Mouse (Mus musculus) CH12.LX (cell line): Measurements from ENCODE around the gene Sorcs3. TPM values are rescaled to one million over a fixed set of nuclear protein-coding genes. Genes with fewer than 3 reads are reported as not detected.

Experiments
- DNase-seq: peaks from one replicate; pipeline ENCODE4 v3.0.0-alpha.2; 2013; ENCODE audit errors: extremely low read depth
- H3K27ac ChIP-seq: 2 replicates; pipeline ENCODE4 v1.5.1; 2012; ENCODE audit warnings: low read depth, mild to moderate bottlenecking, control low read depth, moderate library complexity; ENCODE audit not compliant: insufficient read depth
- H3K27me3 ChIP-seq: replicated peaks from 2 replicates; pipeline ENCODE3; 2012; ENCODE audit warnings: inconsistent platforms
- H3K36me3 ChIP-seq, 2 experiments: replicated peaks in 1 of 2; 2 replicates each; pipeline versions ENCODE3 to v1.6.1; 2012; ENCODE audit warnings: inconsistent platforms in 1 of 2, low read length in 1 of 2, mild to moderate bottlenecking in 1 of 2, mixed read lengths in 1 of 2, moderate library complexity in 1 of 2; ENCODE audit not compliant: control insufficient read depth in 1 of 2, insufficient read depth in 1 of 2
- H3K4me1 ChIP-seq, 2 experiments: 2 replicates each; pipeline ENCODE4 v1.6.1; 2012; ENCODE audit warnings: inconsistent platforms in 1 of 2, moderate library complexity in 1 of 2; ENCODE audit not compliant: insufficient read depth in 2 of 2, control insufficient read depth in 1 of 2
- H3K4me2 ChIP-seq: 2 replicates; pipeline ENCODE4 v1.6.1; 2012; ENCODE audit warnings: low read depth, mild to moderate bottlenecking, control low read depth; ENCODE audit not compliant: poor library complexity, insufficient read depth, severe bottlenecking
- H3K4me3 ChIP-seq, 3 experiments: fragments of 150-350 bp in 1 of 3; sonication (generic) in 1 of 3; replicated peaks in 1 of 3; 2 replicates each; pipeline versions ENCODE3 to v1.5.1; 2011 to 2012; ENCODE audit warnings: low read depth in 2 of 3, low read length in 2 of 3, mild to moderate bottlenecking in 2 of 3, moderate library complexity in 2 of 3, control low read depth in 1 of 3, improper control_type of control experiment in 1 of 3, inconsistent platforms in 1 of 3, mixed read lengths in 1 of 3; ENCODE audit not compliant: poor library complexity in 1 of 3
- H3K79me2 ChIP-seq: replicated peaks from 2 replicates; pipeline ENCODE4 v1.6.1; 2012; ENCODE audit warnings: mild to moderate bottlenecking, moderate library complexity; ENCODE audit not compliant: control insufficient read depth, poor library complexity, insufficient read depth, severe bottlenecking; ENCODE audit errors: extremely low read depth
- H3K9ac ChIP-seq: 2 replicates; pipeline ENCODE4 v1.6.1; 2012; ENCODE audit warnings: low read depth, mild to moderate bottlenecking, control low read depth, moderate library complexity; ENCODE audit not compliant: insufficient read depth
- H3K9me3 ChIP-seq: replicated peaks from 2 replicates; pipeline ENCODE3; 2012; ENCODE audit warnings: low read length, inconsistent platforms, mixed read lengths
- CHD1 ChIP-seq: IDR thresholded peaks from 2 replicates; pipeline ENCODE4 v1.6.1; 2012; ENCODE audit warnings: low read depth, low read length, improper control_type of control experiment, inconsistent platforms
- CTCF ChIP-seq, 2 experiments: IDR thresholded peaks in 1 of 2; conservative IDR thresholded peaks in 1 of 2; 2 replicates each; pipeline ENCODE4 v1.5.1; 2011 to 2012; ENCODE audit warnings: low read depth in 2 of 2, low read length in 2 of 2, improper control_type of control experiment in 1 of 2, inconsistent platforms in 1 of 2, mild to moderate bottlenecking in 1 of 2, moderate library complexity in 1 of 2
- E2F4 ChIP-seq: IDR thresholded peaks from 2 replicates; pipeline ENCODE4 v1.6.1; 2011; ENCODE audit warnings: low read depth, low read length, improper control_type of control experiment; ENCODE audit not compliant: insufficient replicate concordance
- ELF1 ChIP-seq: IDR thresholded peaks from 2 replicates; pipeline ENCODE4 v1.6.1; 2014; ENCODE audit warnings: low read depth, mild to moderate bottlenecking, inconsistent platforms, low read length, improper control_type of control experiment
- ETS1 ChIP-seq: conservative IDR thresholded peaks from 2 replicates; pipeline ENCODE4 v1.6.1; 2012; ENCODE audit warnings: low read depth, mild to moderate bottlenecking, inconsistent platforms, low read length, improper control_type of control experiment, moderate library complexity
- GABPA ChIP-seq: IDR thresholded peaks from 2 replicates; pipeline ENCODE4 v1.6.1; 2012; ENCODE audit warnings: low read depth, low read length, improper control_type of control experiment, inconsistent platforms; ENCODE audit not compliant: insufficient replicate concordance
- HCFC1 ChIP-seq: IDR thresholded peaks from 2 replicates; pipeline ENCODE4 v1.6.1; 2012; ENCODE audit warnings: low read depth, mild to moderate bottlenecking, inconsistent platforms, low read length, improper control_type of control experiment
- IRF4 ChIP-seq: IDR thresholded peaks from 2 replicates; pipeline ENCODE4 v1.6.1; 2014; ENCODE audit warnings: low read depth, mild to moderate bottlenecking, inconsistent platforms, low read length, improper control_type of control experiment
- JUN ChIP-seq: IDR thresholded peaks from 2 replicates; pipeline ENCODE4 v1.6.1; 2011; ENCODE audit warnings: low read depth, mild to moderate bottlenecking, low read length, improper control_type of control experiment, moderate library complexity; ENCODE audit not compliant: insufficient read depth
- KAT2A ChIP-seq: IDR thresholded peaks from 2 replicates; pipeline ENCODE4 v1.6.1; 2012; ENCODE audit warnings: low read length, improper control_type of control experiment, inconsistent platforms; ENCODE audit not compliant: insufficient replicate concordance
- MEF2A ChIP-seq: IDR thresholded peaks from 2 replicates; pipeline ENCODE4 v1.6.1; 2014; ENCODE audit warnings: low read depth, mild to moderate bottlenecking, inconsistent platforms, low read length, improper control_type of control experiment, borderline replicate concordance
- MXI1 ChIP-seq: IDR thresholded peaks from 2 replicates; pipeline ENCODE4 v1.6.1; 2011; ENCODE audit warnings: mild to moderate bottlenecking, low read depth, low read length, improper control_type of control experiment
- MYC ChIP-seq: IDR thresholded peaks from 2 replicates; pipeline ENCODE4 v1.6.1; 2011; ENCODE audit warnings: low read depth, mild to moderate bottlenecking, improper control_type of control experiment, low read length
- NELFE ChIP-seq: IDR thresholded peaks from 2 replicates; pipeline ENCODE4 v1.6.1; 2011; ENCODE audit warnings: low read depth, low read length, improper control_type of control experiment
- NRF1 ChIP-seq: IDR thresholded peaks from 2 replicates; pipeline ENCODE4 v1.6.1; 2014; ENCODE audit warnings: low read depth, mild to moderate bottlenecking, inconsistent platforms, low read length, improper control_type of control experiment, moderate library complexity
- PAX5 ChIP-seq: IDR thresholded peaks from 2 replicates; pipeline ENCODE4 v1.6.1; 2012; ENCODE audit warnings: low read length, inconsistent platforms, mixed read lengths
- RAD21 ChIP-seq: IDR thresholded peaks from 2 replicates; pipeline ENCODE4 v1.6.1; 2011; ENCODE audit warnings: low read depth, mild to moderate bottlenecking, low read length, improper control_type of control experiment, moderate library complexity
- RCOR1 ChIP-seq: conservative IDR thresholded peaks from 2 replicates; pipeline ENCODE4 v1.6.1; 2012; ENCODE audit warnings: low read depth, mild to moderate bottlenecking, inconsistent platforms, low read length, improper control_type of control experiment
- SIN3A ChIP-seq: IDR thresholded peaks from 2 replicates; pipeline ENCODE4 v1.6.1; 2012; ENCODE audit warnings: low read length, improper control_type of control experiment, inconsistent platforms
- SMC3 ChIP-seq: IDR thresholded peaks from 2 replicates; pipeline ENCODE4 v1.6.1; 2011; ENCODE audit warnings: low read depth, low read length, improper control_type of control experiment
- TCF12 ChIP-seq: IDR thresholded peaks from 2 replicates; pipeline ENCODE4 v1.6.1; 2014; ENCODE audit warnings: low read depth, mild to moderate bottlenecking, inconsistent platforms, low read length, improper control_type of control experiment
- UBTF ChIP-seq: IDR thresholded peaks from 2 replicates; pipeline ENCODE4 v1.6.1; 2012; ENCODE audit warnings: low read depth, mild to moderate bottlenecking, inconsistent platforms, low read length, improper control_type of control experiment, moderate library complexity
- USF1 ChIP-seq: IDR thresholded peaks from 2 replicates; pipeline ENCODE4 v1.6.1; 2014; ENCODE audit warnings: low read depth, mild to moderate bottlenecking, inconsistent platforms, low read length, improper control_type of control experiment
- ZC3H11A ChIP-seq: IDR thresholded peaks from 2 replicates; pipeline ENCODE4 v1.6.1; 2012; ENCODE audit warnings: low read depth, mild to moderate bottlenecking, inconsistent platforms, low read length, improper control_type of control experiment
- ZKSCAN1 ChIP-seq: IDR thresholded peaks from 2 replicates; pipeline ENCODE4 v1.6.1; 2012; ENCODE audit warnings: low read depth, inconsistent platforms, low read length, improper control_type of control experiment, borderline replicate concordance
- ZNF384 ChIP-seq: IDR thresholded peaks from 2 replicates; pipeline ENCODE4 v1.6.1; 2012; ENCODE audit warnings: low read depth, low read length, improper control_type of control experiment, inconsistent platforms
- dilution Hi-C: fragments of 300-500 bp; cut with MboI; formaldehyde crosslinking; loops from 2 replicates; pipeline ENCODE4 v1.14.3; 2020; ENCODE audit warnings: low sequenced_read_pairs; ENCODE audit not compliant: extremely low pct_unique_long_range_greater_than_20kb, extremely low pct_ligation_motif_present
- in situ Hi-C: fragments of 300-500 bp; cut with MboI; formaldehyde crosslinking; loops from 3 replicates; pipeline ENCODE4 v1.14.3; 2019; ENCODE audit warnings: low sequenced_read_pairs, low pct_ligation_motif_present, low pct_unique_long_range_greater_than_20kb, mixed read lengths
- polyA plus RNA-seq: library from polyadenylated mRNA; unstranded; fragments of >175 nt; gene quantifications from 2 replicates; pipeline ENCODE4 v1.2.1, GENCODE M21; 2012; ENCODE audit warnings: low read depth; ENCODE audit not compliant: insufficient read length
- total RNA-seq, 2 experiments: library from RNA; depleted of rRNA; stranded (reverse); fragments of 300-350 nt in 1 of 2; fragments of >200 nt in 1 of 2; gene quantifications; 2 replicates each; pipeline ENCODE4 v1.2.3; 2012 to 2014

Gene Sorcs3
- total and polyA plus RNA-seq, 3 experiments: not detected

DNA sequence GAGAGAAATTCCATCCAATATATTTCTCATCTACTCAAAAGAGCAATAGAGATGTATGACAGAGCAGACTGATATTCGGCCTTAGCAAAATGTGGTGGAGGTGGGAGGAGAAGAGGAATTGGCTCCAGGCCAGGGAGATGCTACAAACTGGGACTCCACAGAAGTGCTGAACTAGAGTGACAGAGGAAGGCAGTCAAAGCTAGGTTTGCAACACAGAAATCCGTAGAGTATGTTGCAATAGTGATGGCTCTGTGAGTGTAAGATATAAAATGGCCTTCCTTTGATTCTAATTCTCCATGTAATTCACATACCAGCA is 340.3 kb downstream of the Sorcs3 start:
- Histone ChIP-seq H3K79me2 (no peaks in the 10 kb centered on the region), H3K4me1 (no peaks in the 10 kb centered on the region), H3K9ac (no peak overlapping the region)
- DNase-seq: no peak
- TF ChIP-seq ETS1: no peak
- no peak for TF ChIP-seq HCFC1
- TF ChIP-seq SIN3A: no peak
- no peak for TF ChIP-seq MXI1
- TF ChIP-seq USF1: no peak
- no peak for TF ChIP-seq IRF4
- TF ChIP-seq NRF1: no peak
- TF ChIP-seq SMC3: no peak
- TF ChIP-seq RCOR1: no peak
- TF ChIP-seq MEF2A: no peak
- no peak for TF ChIP-seq E2F4
- TF ChIP-seq GABPA: no peak
- TF ChIP-seq PAX5: no peak
- no peak for TF ChIP-seq ELF1
- no peak for TF ChIP-seq TCF12
- no peak for TF ChIP-seq JUN
- no peak for TF ChIP-seq UBTF
- no peak for TF ChIP-seq CTCF (conservative IDR thresholded peaks at IDR 0.05 in 1 of 2, IDR thresholded peaks at IDR 0.05 in 1 of 2; ENCODE audit: low read depth in 2 of 2, low read length in 2 of 2)
- no peak for TF ChIP-seq MYC
- no peak for TF ChIP-seq ZKSCAN1
- TF ChIP-seq, all 38 proteins: peak for 0
- dilution Hi-C loops (no loop called here), in situ Hi-C loops (no loop called here)
- H3K4me3 ChIP-seq: no peak overlapping the region
- H3K4me2 ChIP-seq: no peak overlapping the region
- no peak overlapping the region for H3K27ac ChIP-seq
- H3K36me3 ChIP-seq: no peaks in the 10 kb centered on the region
- no peaks in the 10 kb centered on the region for H3K27me3 ChIP-seq
- peaks cover 42% of the 10 kb centered on the region for H3K9me3 ChIP-seq

DNA sequence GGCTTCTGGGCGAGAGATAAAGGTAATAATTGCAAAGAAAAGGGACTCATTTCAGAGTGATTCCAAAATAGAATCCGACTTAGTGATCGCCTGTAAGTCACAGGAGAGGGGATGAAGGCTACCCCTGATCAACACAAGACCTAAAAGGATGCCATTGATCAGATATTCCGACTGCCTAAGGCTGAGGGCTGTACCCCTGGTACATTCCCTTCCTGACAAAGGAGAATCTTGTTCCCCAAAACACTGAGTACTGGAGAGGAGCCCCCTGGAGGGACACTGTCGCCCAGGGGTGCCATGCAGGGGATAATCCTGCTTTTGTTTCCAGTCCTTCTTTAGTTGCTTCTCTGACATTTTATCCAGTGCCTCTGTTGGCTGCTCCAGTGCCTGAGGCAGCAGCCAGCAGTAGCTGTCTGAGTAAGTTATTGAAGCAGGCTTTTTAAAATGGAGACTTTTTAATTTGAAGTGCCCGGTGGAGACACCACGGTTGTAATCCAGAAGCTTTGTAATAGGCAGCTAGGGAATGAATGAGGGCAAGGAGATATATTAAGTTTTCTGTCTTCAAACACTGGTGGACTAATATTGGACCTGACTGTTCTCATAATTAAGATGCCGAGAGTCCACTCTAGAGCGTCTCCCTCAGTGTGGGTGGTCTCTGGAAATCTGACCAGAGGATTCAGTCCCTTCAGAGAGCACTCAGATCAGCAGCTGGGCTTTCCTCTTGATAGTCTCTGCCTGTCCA is 342.5 kb downstream of the Sorcs3 start:
- no peak for DNase-seq
- dilution Hi-C loops (no loop called here), in situ Hi-C loops (no loop called here)
- Histone ChIP-seq H3K27ac (no peak overlapping the region), H3K9ac (no peak overlapping the region), H3K4me1 (no peaks in the 10 kb centered on the region), H3K9me3 (peaks cover 40% of the 10 kb centered on the region), H3K36me3 (no peaks in the 10 kb centered on the region), H3K79me2 (no peaks in the 10 kb centered on the region), H3K27me3 (no peaks in the 10 kb centered on the region), H3K4me3 (no peak overlapping the region), H3K4me2 (no peak overlapping the region)
- TF ChIP-seq NELFE: no peak
- no peak for TF ChIP-seq ZKSCAN1
- no peak for TF ChIP-seq ELF1
- TF ChIP-seq HCFC1: no peak
- TF ChIP-seq KAT2A: no peak
- TF ChIP-seq ZNF384: no peak
- TF ChIP-seq ZC3H11A: no peak
- no peak for TF ChIP-seq RAD21
- no peak for TF ChIP-seq CHD1
- TF ChIP-seq SMC3: no peak
- TF ChIP-seq MXI1: no peak
- no peak for TF ChIP-seq JUN
